Mouse (Mus musculus) kidney, postnatal 36 days (tissue): ENCODE data around the gene Nol6.
"Not testable (repeated sequence)": the region's sequence is repeated elsewhere in the genome, so short reads cannot be mapped to it uniquely, and the experiment has no call there.

Experiments
- DNase-seq, 2 experiments: peaks; one replicate each; pipeline ENCODE4 v3.0.0; 2021 to 2022; ENCODE audit warnings: mixed read lengths in 2 of 2

Gene Nol6

DNA sequence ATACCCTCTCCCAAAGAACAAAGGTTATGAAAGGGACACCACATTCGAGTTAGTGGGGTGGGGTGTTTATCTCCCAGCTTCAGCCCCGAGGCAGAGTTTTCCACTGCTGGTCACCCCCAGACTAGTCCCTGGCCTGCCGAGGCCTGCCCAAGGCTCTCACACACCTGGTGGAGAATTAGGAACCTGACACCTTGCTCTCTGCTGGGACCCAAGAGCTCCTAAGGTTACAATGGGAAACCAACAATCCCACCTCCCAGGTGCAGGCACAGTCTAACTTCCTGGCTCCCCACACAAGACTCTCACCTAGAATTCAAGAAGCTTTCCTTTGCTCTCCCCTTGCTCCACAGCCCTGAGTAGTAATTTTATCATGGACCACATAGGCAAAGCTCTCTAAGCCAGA, 7.4 kb downstream of the Nol6 start:
- no peak for DNase-seq

DNA sequence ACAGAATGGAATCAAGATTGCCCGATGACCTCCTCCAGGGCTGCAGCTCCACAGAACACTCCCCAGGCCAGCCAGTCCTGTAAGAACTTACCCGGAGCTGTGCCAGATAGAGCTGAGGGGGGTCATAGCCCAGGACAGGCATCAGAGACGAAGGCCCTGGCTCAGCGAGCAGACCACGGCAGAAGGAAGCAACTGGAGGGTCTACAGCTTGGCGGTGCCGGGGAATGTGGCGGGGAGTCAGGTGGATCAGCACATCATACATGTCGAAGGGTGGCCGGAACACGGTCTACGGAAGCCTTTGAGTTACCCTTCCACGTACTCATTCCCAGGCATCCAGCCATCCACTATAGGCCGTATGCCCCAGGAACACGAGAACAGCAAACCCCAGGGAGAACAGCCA, 8.5 kb downstream of the Nol6 start:
- DNase-seq, result no peak

DNA sequence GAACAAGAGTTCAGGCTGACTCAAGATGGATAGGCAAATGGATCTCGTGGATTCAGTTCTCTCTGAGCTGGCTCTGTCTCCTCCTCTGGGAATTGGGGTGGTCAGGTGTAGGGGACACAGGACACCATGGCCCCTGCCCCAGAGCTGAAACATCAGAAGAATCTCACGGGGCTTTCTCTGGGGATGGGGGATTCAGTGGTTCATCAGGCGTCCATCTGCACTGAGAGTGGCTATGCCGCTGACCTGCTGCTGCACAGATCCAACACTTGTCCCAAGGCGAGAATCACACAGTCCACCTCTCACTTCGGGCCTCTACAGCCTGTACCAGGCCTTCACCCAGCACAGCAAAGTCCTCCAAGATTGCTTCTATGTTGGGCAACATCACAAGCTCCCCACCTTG, 9.2 kb downstream of the Nol6 start:
- no peak for DNase-seq

DNA sequence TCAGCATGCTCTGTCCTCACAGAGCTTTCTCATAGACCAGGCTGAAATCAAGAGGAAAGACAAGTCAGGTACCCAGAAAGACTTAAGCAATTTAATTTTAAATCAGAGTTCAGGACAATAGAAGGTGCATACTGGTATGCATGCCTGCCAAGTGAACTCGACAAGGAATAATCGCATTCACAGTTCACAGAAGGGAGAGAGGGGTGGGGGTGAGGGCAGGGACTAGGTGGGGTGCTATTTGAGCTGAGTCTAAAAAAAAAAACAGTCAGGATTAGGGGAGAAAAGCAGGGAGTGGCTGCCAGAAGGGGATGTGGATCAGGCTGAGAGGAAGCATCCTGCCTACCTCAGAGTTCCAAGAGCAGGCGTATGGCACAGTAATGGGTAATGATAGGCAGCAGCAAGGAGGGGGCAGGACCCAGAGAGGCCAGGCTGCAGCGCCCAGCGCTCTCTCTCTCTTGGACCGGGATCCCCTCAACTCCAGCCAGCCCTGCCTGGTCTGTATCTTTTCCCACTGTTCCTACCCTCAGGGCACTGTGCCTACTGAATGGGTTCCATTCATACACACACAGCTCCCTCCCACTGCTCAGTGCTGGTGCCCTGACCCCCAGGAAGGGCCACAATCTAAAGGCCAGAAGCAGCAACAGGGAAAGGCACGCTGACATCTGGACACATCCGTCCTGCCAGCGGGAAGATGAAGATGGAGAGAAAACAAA, 9.7 kb downstream of the Nol6 start:
- DNase-seq, result no peak

DNA sequence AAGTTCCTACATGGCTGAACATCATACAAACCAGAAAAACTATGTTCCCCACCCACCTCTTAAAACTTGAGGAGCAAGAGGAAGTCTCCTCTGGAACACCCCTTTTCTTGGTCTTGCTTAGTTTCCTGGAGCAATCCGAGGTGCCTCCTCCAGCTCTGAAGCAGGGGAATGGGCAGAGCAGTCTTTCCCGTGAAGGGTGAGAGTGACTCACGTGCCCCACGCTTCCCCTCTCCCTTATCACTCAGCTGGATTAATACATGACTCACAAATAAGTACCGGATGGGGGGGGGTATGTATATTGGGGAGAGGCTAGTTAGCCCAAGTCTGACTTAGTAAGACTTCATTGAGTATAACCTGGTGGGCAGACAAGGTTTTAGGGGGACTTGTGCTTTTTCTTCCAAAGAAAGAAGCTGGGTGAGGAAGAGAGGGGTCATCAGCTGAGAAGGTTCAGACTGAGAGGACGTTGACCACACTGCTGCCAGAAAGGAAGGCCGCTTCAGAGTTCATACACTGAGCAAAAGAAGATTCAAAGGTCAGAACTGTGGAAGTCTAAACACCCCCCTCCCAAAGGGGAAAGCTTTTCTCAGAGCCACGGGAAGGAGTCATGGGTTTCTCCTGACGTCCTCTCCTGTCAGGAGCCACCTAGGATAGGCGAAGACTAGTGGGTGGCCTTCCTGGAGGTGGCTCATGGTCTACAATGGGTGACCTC, 15.4 kb downstream of the Nol6 start:
- DNase-seq, result peak; percentile 32 to 35

- no peak for DNase-seq
Observed at GRCm38 (mm10) chr4:41107440-41107839, 16.8 kb downstream of the Nol6 start.

- DNase-seq, result peak in 1 of 2 experiments; percentile 41
Observed at GRCm38 (mm10) chr4:41102901-41103300, 21.4 kb downstream of the Nol6 start.

DNA sequence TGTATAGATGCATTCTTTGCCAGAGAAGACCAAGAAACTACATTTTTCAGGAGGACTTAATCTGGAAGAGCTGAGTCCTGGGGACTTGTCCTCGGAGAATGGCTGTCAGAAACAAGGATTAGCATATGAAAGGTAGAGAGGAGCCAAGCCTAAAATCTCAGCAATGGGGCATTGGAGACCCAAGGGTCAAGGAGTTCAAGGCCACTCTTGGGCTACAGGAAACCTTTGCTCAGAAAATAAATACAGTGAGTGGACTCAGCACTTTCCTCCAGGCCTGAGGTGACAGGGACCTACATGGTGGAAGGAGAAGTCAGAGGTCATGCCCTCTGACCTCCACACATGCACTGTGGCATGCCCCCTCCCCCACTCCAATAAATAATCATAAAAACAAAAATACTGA, 23.3 kb downstream of the Nol6 start:
- no peak for DNase-seq

- peak in 1 of 2 experiments; percentile 36 for DNase-seq
Observed at GRCm38 (mm10) chr4:41098577-41098951, 25.7 kb downstream of the Nol6 start.

GRCm38 (mm10) chr4:41097871-41098576, 26.2 kb downstream of the Nol6 start, which contains the start of gene Aqp3:
Aqp3 (minus strand) TSS chr4:41098183.
- peak; percentile 74 to 86 for DNase-seq

DNA sequence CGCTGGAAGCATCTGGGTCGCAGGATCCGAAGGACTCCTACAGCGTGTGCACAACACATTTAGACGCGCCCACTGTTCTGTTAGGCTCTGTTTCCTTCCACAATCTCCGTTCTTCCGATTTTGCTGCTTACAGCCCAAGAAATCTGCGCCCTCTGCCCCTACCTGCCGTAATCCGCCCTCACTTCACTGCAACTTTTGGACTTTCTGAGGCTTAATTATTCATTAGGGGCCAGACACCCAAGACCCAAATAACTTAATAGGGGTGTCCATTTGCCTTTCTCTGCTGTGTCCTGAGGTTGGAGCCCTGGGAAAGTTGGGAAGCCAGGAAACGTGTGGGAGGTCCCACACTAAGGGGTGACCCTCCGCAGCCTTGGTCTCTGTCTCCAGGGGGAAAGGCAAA, 26.9 kb downstream of the Nol6 start:
- DNase-seq, result peak; percentile 35 to 54

GRCm38 (mm10) chr4:41096794-41097193, 27.5 kb downstream of the Nol6 start:
- DNase-seq, result no peak

DNA sequence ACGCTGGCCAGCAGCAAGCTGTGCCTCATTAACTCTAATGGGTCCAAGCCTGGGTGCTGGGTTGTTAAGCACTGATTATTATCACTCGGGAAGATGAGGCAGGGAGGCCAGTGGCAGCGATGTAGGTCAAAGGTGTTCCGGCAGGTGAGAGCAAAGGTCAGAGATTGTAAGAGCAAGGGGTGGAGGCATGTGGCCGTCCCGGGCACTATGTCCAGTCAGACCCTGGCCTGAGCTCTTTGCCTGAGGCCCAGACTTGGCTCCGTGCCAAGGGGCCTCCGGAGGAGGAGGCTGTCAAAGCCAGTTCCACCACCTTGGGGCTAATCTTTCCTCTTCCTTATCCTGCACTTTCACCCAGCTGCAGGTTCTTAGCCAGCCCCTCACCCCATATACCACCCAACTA, 28.1 kb downstream of the Nol6 start:
- DNase-seq, result peak; percentile 58 to 77

DNA sequence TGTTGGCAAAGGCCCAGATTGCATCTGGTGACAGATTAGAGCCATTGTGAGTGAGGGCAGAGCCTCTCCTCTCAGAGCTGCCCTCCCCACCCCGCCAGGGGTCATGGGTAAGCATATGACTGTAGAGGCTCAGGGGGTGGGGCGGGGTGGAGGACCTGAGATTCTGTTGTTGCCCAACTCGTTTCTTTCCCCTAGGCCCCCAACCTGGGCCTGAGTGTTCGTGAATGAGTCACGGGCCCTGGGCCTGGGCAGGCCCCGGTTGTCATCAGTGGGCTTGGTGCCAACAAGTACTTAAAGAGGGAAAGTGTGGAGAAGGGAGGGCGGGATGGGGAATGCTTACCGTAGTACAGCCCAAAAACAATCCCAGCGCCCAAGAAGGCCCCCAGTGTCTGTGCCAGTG, 29.9 kb downstream of the Nol6 start:
- no peak for DNase-seq

GRCm38 (mm10) chr4:41092958-41093357, 31.3 kb downstream of the Nol6 start:
- no peak for DNase-seq

GRCm38 (mm10) chr4:41091391-41091790, 32.9 kb downstream of the Nol6 start:
- DNase-seq, result no peak

GRCm38 (mm10) chr4:41089705-41090104, 34.5 kb downstream of the Nol6 start:
- no peak for DNase-seq

DNA sequence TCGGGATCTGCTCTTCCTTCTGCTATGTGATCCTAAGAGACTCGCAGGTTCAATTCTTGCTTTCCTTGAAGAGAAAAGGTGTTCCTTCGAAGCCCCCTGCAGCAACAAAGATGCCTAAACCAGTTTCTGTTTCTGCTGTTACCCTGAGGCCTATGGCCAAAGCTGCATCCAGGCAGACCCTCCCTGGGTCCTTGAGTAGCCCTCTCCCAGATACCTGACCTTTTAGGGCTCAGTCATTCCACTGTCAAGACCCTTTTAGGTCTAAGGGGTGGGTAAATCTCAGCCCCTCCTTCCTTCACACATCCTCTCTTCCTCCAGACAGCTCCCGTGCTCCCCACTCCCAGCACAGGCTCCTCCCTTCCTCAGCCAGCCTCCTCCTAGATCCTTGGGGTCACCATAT, 35.1 kb downstream of the Nol6 start:
- DNase-seq, result no peak

- no peak for DNase-seq
Observed at GRCm38 (mm10) chr4:41087459-41088298, 36.6 kb downstream of the Nol6 start.

DNA sequence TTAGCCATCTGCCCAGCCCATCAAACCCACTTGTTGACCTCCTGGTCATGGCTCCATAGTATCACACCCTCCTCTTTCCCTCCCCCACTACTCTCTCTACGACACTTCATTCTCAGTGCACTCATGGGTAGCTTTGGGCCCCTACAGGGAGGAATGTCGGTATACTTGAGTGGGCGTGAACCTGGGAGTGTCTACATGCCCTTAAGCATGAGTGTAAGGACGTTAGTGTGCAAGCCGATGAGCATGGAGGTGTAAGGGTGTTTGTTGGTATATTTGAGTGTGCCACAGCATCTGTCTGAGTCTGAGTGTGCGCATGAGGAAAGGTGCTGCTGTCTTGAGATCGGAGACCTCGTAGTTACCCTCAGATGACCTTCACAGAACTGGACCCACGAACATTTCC, 37.3 kb downstream of the Nol6 start:
- DNase-seq, result no peak

- DNase-seq, result no peak
Observed at GRCm38 (mm10) chr4:41084819-41085218, 39.4 kb downstream of the Nol6 start.

DNA sequence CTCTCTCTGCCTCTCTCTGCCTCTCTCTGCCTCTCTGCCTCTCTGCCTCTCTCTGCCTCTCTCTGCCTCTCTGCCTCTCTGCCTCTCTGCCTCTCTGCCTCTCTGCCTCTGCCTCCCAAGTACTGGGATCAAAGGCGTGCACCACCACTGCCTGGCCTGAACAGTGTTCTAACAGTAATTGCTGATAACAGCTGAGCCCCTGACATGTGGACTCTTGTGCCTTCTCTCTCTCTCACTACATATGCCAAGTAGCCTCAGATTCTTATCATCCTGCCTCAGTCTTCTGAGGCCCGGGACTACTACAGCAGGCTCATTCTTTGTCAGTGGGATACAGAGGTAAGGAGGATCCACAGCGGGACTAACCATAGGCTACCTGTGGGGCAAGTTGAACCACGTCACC, 41.5 kb downstream of the Nol6 start:
- DNase-seq, result not testable (repeated sequence)

DNA sequence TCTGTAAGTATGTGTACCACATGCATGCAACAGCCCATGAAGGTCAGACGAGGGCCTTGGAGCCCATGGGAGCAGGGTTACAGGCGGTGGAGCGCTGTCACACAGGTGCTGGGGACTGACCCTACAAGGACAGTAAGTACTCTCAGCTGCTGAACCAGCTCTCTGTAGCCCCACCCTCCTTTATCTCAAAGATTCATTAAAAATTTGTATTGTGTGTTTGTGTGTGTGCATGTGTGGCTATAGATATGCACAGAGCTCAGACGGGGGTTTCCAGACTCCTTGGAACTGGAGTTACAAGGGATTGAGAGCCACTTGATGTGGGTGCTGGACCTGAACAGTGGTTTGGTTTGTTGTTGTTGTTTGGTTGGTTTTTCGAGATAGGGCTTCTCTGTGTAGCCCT, 42.5 kb downstream of the Nol6 start:
- no peak for DNase-seq
